9 mouse cellular contexts compared by ENCODE assay signal in genomic region chr1:157560654-157561386, GRCm38 (mm10). TPM values are rescaled to one million over a fixed set of nuclear protein-coding genes. Genes with fewer than 3 reads are reported as not detected.
A peak's percentile ranks its signal among the peaks of the same experiment; 100 is the strongest.
DNase-seq lines count a peak whose midpoint lies in the region; ATAC-seq and TF ChIP-seq lines count a peak whose summit lies in the region.
"Had no signal": no experiment of that assay in that cellular context is flagged by ENCODE, and none has a peak within 500 bp of the region (broad histone marks: within the 10 kb centered on the region; RNA-seq: fewer than 3 reads in every experiment).

No protein-coding gene starts in this region.

- no peaks in the 10 kb centered on the region for H3K9me3 ChIP-seq in MEL (replicated peaks; ENCODE audit: insufficient read depth, low read length)
- no peaks in the 10 kb centered on the region for H3K9me3 ChIP-seq in hindbrain, embryonic 11.5 days (ENCODE audit: control insufficient read depth, low read length)
- H3K9me3 ChIP-seq in liver, embryonic 12.5 days (replicated peaks): no peaks in the 10 kb centered on the region
- no peaks in the 10 kb centered on the region for H3K9me3 ChIP-seq in neural tube, embryonic 11.5 days (ENCODE audit: control insufficient read depth, low read length)

- TF ChIP-seq RAD21 in MEL (IDR thresholded peaks at IDR 0.05; ENCODE audit: low read depth, low read length): peak; percentile 43

- H3K4me2 ChIP-seq in hindbrain, embryonic 11.5 days (replicated peaks; ENCODE audit: low read depth, low read length): no peak overlapping the region
- H3K4me2 ChIP-seq in liver, embryonic 12.5 days: peak overlapping the region; percentile 37
- H3K4me2 ChIP-seq in neural tube, embryonic 11.5 days (ENCODE audit: low read depth): no peak overlapping the region

- no peak overlapping the region; a peak in 1 of 4 replicates for H3K4me3 ChIP-seq in MEL (ENCODE audit: control insufficient read depth in 1 of 2, insufficient read depth in 1 of 2, low read depth in 2 of 2, low read length in 2 of 2)
- no peak overlapping the region for H3K4me3 ChIP-seq in cortical plate, adult 2 months (ENCODE audit: insufficient read depth, low read length)
- H3K4me3 ChIP-seq in hindbrain, embryonic 11.5 days (ENCODE audit: low read depth, low read length): no peak overlapping the region
- no peak overlapping the region for H3K4me3 ChIP-seq in liver, embryonic 12.5 days
- H3K4me3 ChIP-seq in neural tube, embryonic 11.5 days (ENCODE audit: low read depth, low read length): no peak overlapping the region

- 17% methylated on average over 8 of the region's 8 CpGs for WGBS in hindbrain, embryonic 11.5 days
- 10% methylated on average over 8 of the region's 8 CpGs for WGBS in liver, embryonic 12.5 days (ENCODE audit: insufficient replicate concordance)
- WGBS in neural tube, embryonic 11.5 days: 21% methylated on average over 8 of the region's 8 CpGs

- ATAC-seq in hindbrain, embryonic 11.5 days (ENCODE audit: low FRiP score): peak; percentile 68
- ATAC-seq in liver, embryonic 12.5 days: peak; percentile 58
- peak; percentile 55 for ATAC-seq in neural tube, embryonic 11.5 days (ENCODE audit: insufficient read depth, low FRiP score, low TSS enrichment)

- H3K36me3 ChIP-seq in MEL (ENCODE audit: control insufficient read depth in 1 of 2, insufficient read depth in 2 of 2, low read length in 2 of 2): no peaks in the 10 kb centered on the region
- no peaks in the 10 kb centered on the region for H3K36me3 ChIP-seq in hindbrain, embryonic 11.5 days (ENCODE audit: control insufficient read depth, insufficient read depth, low read length)
- H3K36me3 ChIP-seq in liver, embryonic 12.5 days: 0 out of 2 replicates have a peak, but pooled peaks cover 5% of the 10 kb centered on the region
- H3K36me3 ChIP-seq in neural tube, embryonic 11.5 days (ENCODE audit: control insufficient read depth, insufficient read depth, low read length): no peaks in the 10 kb centered on the region

- no peak overlapping the region for H3K27ac ChIP-seq in MEL (ENCODE audit: control insufficient read depth, low read depth, low read length)
- no peak overlapping the region for H3K27ac ChIP-seq in cortical plate, adult 2 months (ENCODE audit: insufficient read depth, low read length)
- H3K27ac ChIP-seq in hindbrain, embryonic 11.5 days (ENCODE audit: low read depth, low read length): no peak overlapping the region
- no peak overlapping the region for H3K27ac ChIP-seq in liver, embryonic 12.5 days
- no peak overlapping the region for H3K27ac ChIP-seq in neural tube, embryonic 11.5 days (ENCODE audit: low read depth, low read length)
- H3K27ac ChIP-seq: macrophage had no signal

- H3K4me1 ChIP-seq in MEL (ENCODE audit: control insufficient read depth in 1 of 2, insufficient read depth in 2 of 2, low read length in 2 of 2): no peaks in the 10 kb centered on the region
- H3K4me1 ChIP-seq in cortical plate, adult 2 months (ENCODE audit: control insufficient read depth, insufficient read depth, low read length): peaks cover 7% of the 10 kb centered on the region; the same call in 1 of the 2 replicates
- H3K4me1 ChIP-seq in hindbrain, embryonic 11.5 days (replicated peaks; ENCODE audit: control insufficient read depth, insufficient read depth, low read length): no peaks in the 10 kb centered on the region
- H3K4me1 ChIP-seq in liver, embryonic 12.5 days: no peaks in the 10 kb centered on the region
- H3K4me1 ChIP-seq in neural tube, embryonic 11.5 days (ENCODE audit: control insufficient read depth, insufficient read depth, low read length): no peaks in the 10 kb centered on the region

- peaks cover 0 to 4% of the 10 kb centered on the region in 2 experiments; a peak in 3 of 4 replicates for H3K27me3 ChIP-seq in MEL (ENCODE audit: control insufficient read depth in 1 of 2, insufficient read depth in 2 of 2, low read length in 2 of 2)
- H3K27me3 ChIP-seq in hindbrain, embryonic 11.5 days (ENCODE audit: control insufficient read depth, insufficient read depth, low read length): no peaks in the 10 kb centered on the region
- H3K27me3 ChIP-seq in liver, embryonic 12.5 days (replicated peaks): 0 out of 2 replicates have a peak, but pooled peaks cover 3% of the 10 kb centered on the region
- no peaks in the 10 kb centered on the region for H3K27me3 ChIP-seq in neural tube, embryonic 11.5 days (ENCODE audit: control insufficient read depth, insufficient read depth, low read length)

- H3K9ac ChIP-seq in MEL (ENCODE audit: control insufficient read depth, low read depth, low read length, poor library complexity, severe bottlenecking): no peak overlapping the region
- no peak overlapping the region for H3K9ac ChIP-seq in hindbrain, embryonic 11.5 days (ENCODE audit: low read depth, low read length)
- no peak overlapping the region for H3K9ac ChIP-seq in liver, embryonic 12.5 days
- H3K9ac ChIP-seq in neural tube, embryonic 11.5 days (ENCODE audit: low read length): no peak overlapping the region

- no peak for TF ChIP-seq EP300 in MEL (IDR thresholded peaks at IDR 0.05; ENCODE audit: low read depth in 1 of 2, low read length in 2 of 2)

- no peaks in the 10 kb centered on the region for H3K79me2 ChIP-seq in MEL (ENCODE audit: control insufficient read depth, insufficient read depth, low read length, poor library complexity)

- peak; percentile 11 to 55 for DNase-seq in adrenal gland, adult (ENCODE audit: inconsistent age in 2 of 2, low spot score in 1 of 2)
- no peak for DNase-seq in adrenal gland, adult 8-10 months
- DNase-seq in MEL (ENCODE audit: low read depth, low spot score): peak; percentile 67
- peak; percentile 65 for DNase-seq in hindbrain, embryonic 11.5 days (ENCODE audit: low spot score)
- peak; percentile 40 for DNase-seq in neural tube, embryonic 11.5 days (ENCODE audit: low spot score)
- DNase-seq in left cerebral cortex, postnatal 4 days: no peak

- TF ChIP-seq CTCF in MEL (IDR thresholded peaks at IDR 0.05 in 2 of 3, conservative IDR thresholded peaks at IDR 0.05 in 1 of 3; ENCODE audit: control insufficient read depth in 1 of 3, insufficient read depth in 1 of 3, low read depth in 2 of 3, low read length in 3 of 3, poor library complexity in 1 of 3, severe bottlenecking in 1 of 3): peak; percentile 71 to 79 (median 73)
- TF ChIP-seq CTCF in cortical plate, adult 2 months (IDR thresholded peaks at IDR 0.05; ENCODE audit: extremely low read depth, insufficient read depth, low read length): peak; percentile 66

- intact Hi-C loops in left cerebral cortex, postnatal 4 days (cut with DNase I): no loop called here

- TF ChIP-seq POLR2A in MEL (IDR thresholded peaks at IDR 0.05; ENCODE audit: control insufficient read depth in 1 of 2, insufficient read depth in 1 of 2, low read depth in 1 of 2, low read length in 2 of 2, poor library complexity in 1 of 2): no peak
- no peak for TF ChIP-seq POLR2A in cortical plate, adult 2 months (IDR thresholded peaks at IDR 0.05; ENCODE audit: extremely low read depth, insufficient read depth, low read length)

TF ChIP-seq in MEL, 35 proteins besides CTCF, POLR2A, EP300 and RAD21:
- TF ChIP-seq CHD2 (IDR thresholded peaks at IDR 0.05; ENCODE audit: low read length): no peak
- no peak for TF ChIP-seq HCFC1 (IDR thresholded peaks at IDR 0.05; ENCODE audit: low read depth, low read length)
- TF ChIP-seq SMC3 (IDR thresholded peaks at IDR 0.05; ENCODE audit: low read depth, low read length): peak; percentile 62
- TF ChIP-seq POLR2AphosphoS5 (IDR thresholded peaks at IDR 0.05; ENCODE audit: borderline replicate concordance, low read depth, low read length): no peak
- 0 out of 2 replicates have a peak, but pooled peaks have one; percentile 20 for TF ChIP-seq NELFE (IDR thresholded peaks at IDR 0.05; ENCODE audit: low read depth, low read length)
- TF ChIP-seq ZMIZ1 (IDR thresholded peaks at IDR 0.05; ENCODE audit: low read depth, low read length): no peak
- no peak for TF ChIP-seq USF1 (IDR thresholded peaks at IDR 0.05; ENCODE audit: low read depth, low read length)
- no peak for TF ChIP-seq UBTF (IDR thresholded peaks at IDR 0.05; ENCODE audit: borderline replicate concordance, insufficient read depth, low read depth, low read length)
- no peak for TF ChIP-seq MYB (IDR thresholded peaks at IDR 0.05; ENCODE audit: low read depth, low read length)

RNA-seq across cellular contexts. Expression of gene Sec16b, which starts 54.3 kb away (rescaled TPM):
- 1 to 10 TPM; 1.5 to 1.9 (median 1.7) TPM for total RNA-seq in adrenal gland, adult 8-10 months (2022)
- 0.03 and 0.04 TPM in 2 replicates for total RNA-seq in MEL (2012; rRNA removed)
- polyA plus RNA-seq in MEL (2012; ENCODE audit: insufficient read depth in 1 of 2, insufficient read length in 2 of 2, low read depth in 1 of 2, low replicate concordance in 2 of 2, missing spikeins in 1 of 2): under 1 TPM in 1 of 2 experiments, not detected in 1; 0.03 TPM
- polyA plus RNA-seq in cortical plate, adult 2 months (2012; rRNA removed): 1.1 TPM in 2 replicates
- polyA plus RNA-seq in hindbrain, embryonic 11.5 days (2014; fragmentation: Nextera tagmentation; extraction: Ambion mirVana): 1.1 and 1.5 TPM in 2 replicates
- polyA plus RNA-seq in liver, embryonic 12.5 days (2016; fragmentation: Nextera tagmentation; extraction: Ambion mirVana): 3.9 and 4.1 TPM in 2 replicates
- 2.1 and 2.4 TPM in 2 replicates for polyA plus RNA-seq in neural tube, embryonic 11.5 days (2014; fragmentation: Nextera tagmentation; extraction: Ambion mirVana)
- under 1 TPM; 0.36 to 0.42 TPM for total RNA-seq in left cerebral cortex, postnatal 4 days (2021)
- polyA plus RNA-seq: macrophage had no signal

Comparison
In these comparisons a context has a peak if more than half of its experiments do, and no peak if none do; other contexts are left out.
1. DNase-seq: peak in adrenal gland, adult (2 of 2), MEL (single experiment), hindbrain, embryonic 11.5 days (single experiment) and neural tube, embryonic 11.5 days (single experiment); none in adrenal gland, adult 8-10 months (single experiment) and left cerebral cortex, postnatal 4 days (single experiment).
2. Peak in every context shown above with its lines, with median percentiles within 50 percentile points of each other: ATAC-seq.